Mouse (Mus musculus) testis, adult 2 months (tissue): Measurements from ENCODE around the gene Xbp1.

Experiments
- CTCF ChIP-seq: fragments of 200-500 bp; IDR thresholded peaks from 2 replicates; pipeline ENCODE4 v1.5.1; 2012; ENCODE audit warnings: low read depth, mild to moderate bottlenecking, inconsistent platforms, low read length, moderate library complexity; ENCODE audit not compliant: control insufficient read depth, insufficient read depth, insufficient replicate concordance
- POLR2A ChIP-seq: fragments of 200-500 bp; IDR thresholded peaks from 2 replicates; pipeline ENCODE4 v1.6.1; 2012; ENCODE audit warnings: low read depth, mild to moderate bottlenecking, inconsistent platforms, low read length, moderate library complexity; ENCODE audit not compliant: control insufficient read depth

DNA sequence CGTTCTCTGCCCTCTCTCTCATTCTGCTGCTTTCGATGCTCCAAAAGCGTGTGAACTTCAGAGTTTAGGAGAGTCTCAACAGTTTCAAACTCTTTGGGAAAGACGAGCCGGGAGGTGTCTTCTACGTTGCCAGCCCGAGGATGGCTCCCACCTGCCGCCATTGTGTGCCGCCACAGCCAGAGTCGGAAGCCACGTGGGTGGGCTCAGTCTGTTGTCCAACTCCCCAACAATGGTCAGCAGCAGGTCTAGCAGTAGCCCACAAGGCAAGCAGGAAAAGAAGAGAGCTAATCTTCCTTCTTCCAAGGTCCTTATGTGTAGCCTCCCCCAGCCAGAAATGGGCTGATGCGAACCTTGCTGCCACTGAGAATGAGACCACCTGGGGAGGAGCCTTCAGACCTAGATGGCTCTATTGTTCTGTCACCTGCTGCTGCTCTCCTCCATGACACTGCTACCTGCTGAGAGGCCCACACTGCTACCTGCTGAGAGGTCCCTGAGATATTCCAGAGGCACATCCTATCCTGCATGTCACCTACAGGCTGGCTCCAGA lies 25.1 kb upstream of the Xbp1 start:
- TF ChIP-seq POLR2A (no peak), CTCF (no peak)
